Mouse (Mus musculus) liver, adult (tissue): ENCODE results near the gene Bmpr1b.

ENCODE experiments used
- GATA4 ChIP-seq: IDR thresholded peaks from 2 replicates; pipeline ENCODE4 v1.6.1; 2014; ENCODE audit warnings: mild to moderate bottlenecking, low read length; ENCODE audit not compliant: insufficient replicate concordance

The Bmpr1b gene

DNA sequence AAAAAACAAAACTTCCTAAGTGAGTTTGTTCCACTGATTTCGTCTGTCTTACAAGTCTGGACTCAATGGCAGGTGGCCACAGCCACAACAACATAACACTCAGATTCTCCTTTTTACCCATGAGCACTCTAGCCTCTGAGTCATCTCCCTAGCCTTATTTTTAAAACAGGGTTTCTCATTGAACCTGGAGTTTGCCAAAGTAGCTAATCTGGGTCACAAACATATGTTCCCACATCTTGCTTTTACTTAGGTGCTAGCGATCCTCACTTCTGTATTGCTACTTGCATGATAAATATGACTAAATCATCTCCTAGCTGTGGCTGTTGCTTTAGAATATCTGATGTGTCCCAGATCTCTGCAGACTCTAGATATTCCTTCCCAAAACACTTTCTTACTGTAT lies 260.1 kb downstream of the Bmpr1b start:
- no peak for TF ChIP-seq GATA4

DNA sequence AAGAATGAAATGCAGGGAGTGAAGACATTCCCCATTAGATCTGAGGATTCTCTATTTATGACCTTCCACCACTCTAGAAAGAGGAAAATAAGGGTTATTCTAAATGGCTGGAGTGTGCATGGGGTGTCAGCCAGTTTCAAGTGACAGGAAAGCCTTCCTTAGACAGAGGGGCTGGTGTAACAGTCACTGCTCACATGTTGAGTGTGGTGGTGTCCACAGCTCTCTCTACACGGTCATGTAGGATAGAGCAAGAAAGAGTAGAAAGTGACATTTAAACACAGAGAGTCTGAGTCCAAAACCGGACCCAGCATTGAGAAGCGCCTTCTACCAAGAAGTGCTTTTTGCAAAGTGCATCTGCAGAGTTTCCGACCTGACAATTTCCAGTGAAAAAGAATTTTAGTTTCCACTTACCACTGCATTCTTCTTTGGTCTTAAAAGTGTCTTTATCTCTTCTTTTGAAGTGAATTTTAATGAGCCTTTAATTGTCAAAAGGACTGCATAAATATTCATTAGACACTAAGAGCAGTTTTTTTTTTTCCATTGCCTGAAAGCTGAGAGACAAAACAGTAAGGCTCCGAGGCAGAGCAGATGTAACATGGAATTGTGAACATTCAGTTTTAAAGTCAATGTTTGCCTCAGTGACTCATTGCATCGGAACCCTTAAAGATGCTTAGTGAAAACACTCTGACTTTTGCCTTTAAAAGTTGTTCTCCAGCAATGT lies 263.2 kb downstream of the Bmpr1b start:
- TF ChIP-seq GATA4, result no peak

DNA sequence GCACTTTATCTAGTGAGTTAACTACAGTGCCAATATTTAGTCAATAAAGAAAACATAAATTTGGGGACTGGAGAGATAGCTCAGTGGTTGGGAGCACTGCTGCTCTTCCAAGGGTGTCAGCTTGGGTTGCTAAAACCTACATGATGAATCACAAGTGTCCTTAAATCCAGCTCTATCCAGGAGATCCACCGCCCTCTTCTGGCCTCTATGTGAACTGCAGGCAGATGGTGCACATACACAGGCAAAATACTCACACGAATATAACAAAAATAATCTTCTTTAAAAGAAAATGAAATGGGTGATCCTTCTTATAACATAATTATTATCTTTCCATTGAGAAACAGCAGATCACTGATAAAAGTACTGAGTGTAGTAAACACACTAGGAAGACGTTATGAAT lies 268.9 kb downstream of the Bmpr1b start:
- no peak for TF ChIP-seq GATA4

DNA sequence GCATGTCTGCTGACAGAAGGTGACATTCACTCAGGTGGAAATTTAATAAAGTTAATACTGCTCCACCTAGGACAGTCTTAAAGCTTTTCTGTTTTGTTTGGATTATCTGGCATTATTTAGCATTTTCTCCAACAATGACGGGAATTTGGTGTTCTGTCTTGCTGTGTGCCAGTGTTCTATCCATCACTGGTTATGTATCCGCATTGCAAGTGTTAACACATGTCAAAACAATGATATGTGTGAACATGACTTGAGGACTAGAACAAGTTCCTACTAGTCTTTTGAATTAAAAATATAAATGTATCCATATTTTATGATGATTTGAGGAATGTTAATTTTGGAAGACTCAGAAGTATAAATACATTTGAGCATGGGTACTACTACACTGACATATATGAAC lies 269.7 kb downstream of the Bmpr1b start:
- TF ChIP-seq GATA4, result no peak

DNA sequence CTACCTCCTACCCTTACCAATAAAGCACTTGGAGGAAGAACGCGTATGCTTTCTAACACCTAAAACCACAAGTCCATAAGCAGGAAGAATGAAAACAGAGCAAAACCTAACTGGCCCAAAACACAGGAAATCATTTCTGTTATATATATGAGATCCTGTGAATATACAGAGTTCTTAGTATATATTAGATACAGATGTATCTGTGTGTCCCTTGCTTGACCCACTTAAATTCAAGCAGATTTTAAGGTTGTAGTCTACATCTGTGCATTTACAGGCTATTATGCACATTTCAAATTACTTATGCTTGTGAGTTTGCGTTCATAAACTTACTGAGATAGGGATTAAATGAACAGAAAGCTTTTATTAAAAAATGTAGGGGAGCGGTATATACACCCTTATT lies 271.5 kb downstream of the Bmpr1b start:
- TF ChIP-seq GATA4, result no peak

DNA sequence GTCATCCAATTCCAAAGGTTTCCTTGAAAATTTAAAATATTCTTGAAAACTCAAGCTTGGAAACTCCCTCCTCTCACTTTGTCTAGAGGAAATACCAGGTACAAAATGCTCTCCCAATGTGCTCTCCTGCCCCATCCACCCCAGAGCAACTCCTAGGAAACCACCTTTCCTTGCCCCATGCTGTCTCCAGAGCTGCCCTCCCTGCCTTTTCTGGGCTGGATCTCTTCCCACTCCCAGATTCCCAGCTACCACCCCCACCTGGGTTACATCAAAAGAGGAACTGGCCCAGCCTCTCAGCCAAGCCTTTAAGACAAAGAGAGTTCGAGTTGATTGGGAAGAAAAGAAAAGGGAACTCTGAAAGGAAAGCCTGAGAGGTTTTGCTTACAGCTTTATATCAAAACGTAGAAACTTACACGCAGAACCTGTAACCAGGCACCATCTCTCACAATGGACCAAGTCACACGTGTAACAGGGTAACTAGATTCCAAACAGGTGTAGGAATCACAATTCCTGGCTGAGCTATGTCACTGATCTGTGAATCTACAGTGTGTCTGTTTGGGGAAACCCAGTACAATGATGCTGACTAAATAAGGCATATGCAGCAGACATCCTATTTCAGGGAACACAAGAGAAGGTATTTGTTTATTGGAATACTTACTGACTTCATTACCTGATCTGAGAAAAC lies 272.2 kb downstream of the Bmpr1b start:
- TF ChIP-seq GATA4, result no peak

DNA sequence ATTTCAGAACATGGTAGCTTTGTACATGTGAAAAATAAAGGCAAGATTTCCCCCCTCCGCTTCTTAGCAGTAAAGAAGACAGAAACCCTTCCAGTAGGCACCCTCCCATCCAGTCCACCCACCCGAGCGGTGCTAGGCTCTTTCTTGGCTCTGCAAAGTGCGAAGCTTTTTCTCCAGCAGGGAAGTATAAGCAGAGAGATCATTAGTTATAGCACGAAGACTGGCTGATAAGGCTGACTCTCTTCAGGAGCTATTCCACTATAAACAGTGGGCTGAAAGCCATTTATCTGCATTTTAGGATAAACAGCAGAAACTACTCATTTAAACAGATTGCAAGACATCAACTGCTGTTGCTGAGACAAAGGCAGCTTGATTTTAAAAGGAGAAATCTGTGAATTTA lies 274.1 kb downstream of the Bmpr1b start:
- TF ChIP-seq GATA4, result no peak

DNA sequence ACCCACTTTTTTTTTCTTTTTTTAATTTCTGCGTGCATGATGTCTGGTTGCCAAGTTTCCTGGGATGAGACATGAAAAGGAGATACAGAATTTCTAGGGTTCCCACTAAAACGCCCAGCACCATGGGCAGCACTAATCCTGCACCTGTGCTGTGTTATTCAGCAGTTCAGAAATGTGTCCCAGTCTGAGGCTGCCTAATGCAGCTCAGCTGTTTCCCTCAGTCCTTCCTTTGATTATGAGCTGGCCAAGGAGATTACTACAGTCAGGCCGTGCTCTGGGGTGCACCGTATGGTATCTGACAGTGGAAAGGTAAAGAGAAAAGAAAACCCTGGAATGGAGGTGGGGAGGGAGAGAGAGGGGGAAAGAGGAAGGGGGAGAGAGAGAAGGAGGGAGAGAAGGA lies 278.6 kb downstream of the Bmpr1b start:
- TF ChIP-seq GATA4, result no peak

DNA sequence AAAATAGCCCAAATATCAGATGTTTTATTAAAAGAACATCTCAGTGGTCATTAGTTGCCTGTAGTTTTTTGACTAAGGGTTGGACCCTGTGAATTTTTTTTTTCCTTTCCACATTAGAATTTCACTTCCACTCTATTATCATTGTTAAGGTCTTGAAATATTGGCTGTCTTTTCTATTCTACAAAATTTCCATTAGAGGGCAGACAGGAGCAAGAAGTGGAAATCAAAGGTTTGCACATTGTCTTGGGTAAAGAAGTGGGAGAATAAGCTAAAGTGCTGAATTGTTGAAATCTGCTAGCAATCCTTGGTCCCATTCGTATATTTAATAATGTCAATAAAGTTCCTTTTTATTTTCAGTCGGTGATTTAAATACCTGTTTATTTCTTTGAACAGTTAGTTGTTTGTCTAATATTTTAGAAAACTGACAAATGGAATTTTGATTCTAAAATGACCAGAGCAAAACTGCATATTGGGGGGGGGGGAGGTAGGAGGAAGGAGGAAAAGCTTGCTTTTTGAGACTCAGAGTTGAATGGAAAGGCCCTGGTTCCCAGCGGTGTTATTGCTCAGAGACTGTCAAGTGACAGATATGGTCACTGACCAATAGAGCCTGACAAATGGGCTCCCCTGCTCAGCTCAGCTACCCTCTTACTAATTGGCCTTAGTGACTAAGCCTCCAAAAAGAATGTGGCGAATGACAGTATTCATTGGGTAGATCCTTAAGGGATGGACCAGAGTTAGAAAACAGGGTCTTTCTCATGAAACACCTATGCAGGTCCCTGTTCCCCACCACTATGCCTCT lies 281.6 kb downstream of the Bmpr1b start:
- no peak for TF ChIP-seq GATA4

DNA sequence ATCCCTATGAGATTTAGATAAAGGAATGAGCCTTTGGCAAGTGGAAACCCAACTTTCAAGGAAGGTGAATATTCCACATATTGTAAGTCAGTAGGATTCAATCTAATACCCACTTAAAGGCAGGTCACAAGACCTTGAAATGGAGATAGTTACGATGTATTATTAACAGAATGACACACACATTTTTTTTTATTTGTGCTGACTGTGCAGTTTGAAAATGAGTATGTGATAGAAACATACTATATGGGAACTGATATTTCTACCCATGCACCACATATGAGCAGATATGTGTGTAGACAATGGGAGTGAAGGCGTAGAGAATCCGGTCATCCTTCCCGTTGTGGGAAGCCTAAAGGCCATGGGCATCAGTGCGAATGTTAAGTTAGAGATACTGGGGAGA lies 285.0 kb downstream of the Bmpr1b start:
- no peak for TF ChIP-seq GATA4

DNA sequence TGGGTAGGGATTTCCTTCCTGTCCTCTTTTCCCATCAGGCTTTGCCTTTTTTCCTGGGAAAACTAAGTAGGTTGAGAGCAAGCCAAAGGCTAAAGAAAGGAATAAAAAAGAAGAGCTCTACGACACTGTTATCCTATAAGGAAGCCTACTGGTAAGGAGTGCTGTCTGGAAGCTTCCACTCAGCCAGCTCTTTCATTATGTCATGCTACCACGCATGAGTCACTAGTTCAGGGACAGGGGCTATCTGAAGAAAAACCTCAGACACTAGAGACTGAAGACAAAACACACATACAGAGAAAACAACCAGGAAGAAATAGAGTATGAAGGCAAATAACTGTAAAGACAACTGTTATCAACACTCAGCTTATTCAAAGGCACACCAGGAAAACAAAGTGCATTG lies 286.7 kb downstream of the Bmpr1b start:
- no peak for TF ChIP-seq GATA4

DNA sequence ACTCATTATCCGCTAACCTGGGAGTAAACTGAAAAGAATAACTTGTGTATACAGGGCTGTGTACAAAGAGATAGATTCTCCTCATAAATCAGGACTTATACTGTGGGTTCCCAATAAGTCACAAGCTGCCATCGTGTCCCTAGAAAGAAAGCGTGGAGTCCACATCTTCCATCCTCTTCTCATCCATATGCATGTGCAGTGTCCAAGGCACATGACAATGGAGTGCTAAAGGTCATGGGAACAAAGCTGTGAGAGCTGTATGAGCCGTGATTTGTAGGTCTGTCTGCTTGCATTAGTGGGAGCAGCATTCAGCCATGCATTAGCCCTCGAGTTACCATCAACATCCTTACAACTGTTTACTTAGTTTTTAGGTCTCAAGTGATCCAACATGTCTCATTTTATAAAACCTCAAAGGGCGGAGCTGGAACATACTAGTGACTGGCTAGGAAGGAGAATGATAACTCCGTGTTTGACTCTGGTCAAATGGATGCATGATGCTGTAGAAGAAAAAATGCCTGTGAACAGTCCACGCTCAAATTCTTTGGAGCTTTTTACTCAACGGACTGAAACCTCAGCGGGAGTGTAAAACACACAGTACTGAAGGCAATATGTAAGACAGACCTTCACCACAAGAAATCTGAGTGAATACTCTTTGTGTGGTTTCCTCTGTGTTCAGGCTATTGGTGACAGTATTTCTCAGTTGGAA lies 296.7 kb downstream of the Bmpr1b start:
- TF ChIP-seq GATA4, result no peak

DNA sequence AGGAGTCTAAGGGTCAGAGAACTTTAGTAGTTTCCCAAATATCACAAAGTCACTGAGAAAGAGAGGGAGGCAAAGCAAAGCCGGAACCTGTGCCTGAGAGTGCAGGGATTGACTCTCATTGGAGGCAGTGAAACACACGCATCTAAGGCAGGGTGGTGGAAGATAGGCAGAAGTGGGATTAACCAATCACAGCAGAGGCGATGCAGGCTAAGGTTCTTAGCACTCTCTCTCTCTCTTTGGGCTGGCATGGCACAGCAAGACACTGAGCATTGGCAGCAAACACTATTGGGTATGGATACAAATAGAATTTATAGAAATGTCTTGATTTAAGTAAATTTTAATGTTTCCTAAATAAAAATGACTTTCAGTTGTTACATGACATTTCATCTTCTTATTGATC lies 297.4 kb downstream of the Bmpr1b start:
- no peak for TF ChIP-seq GATA4

DNA sequence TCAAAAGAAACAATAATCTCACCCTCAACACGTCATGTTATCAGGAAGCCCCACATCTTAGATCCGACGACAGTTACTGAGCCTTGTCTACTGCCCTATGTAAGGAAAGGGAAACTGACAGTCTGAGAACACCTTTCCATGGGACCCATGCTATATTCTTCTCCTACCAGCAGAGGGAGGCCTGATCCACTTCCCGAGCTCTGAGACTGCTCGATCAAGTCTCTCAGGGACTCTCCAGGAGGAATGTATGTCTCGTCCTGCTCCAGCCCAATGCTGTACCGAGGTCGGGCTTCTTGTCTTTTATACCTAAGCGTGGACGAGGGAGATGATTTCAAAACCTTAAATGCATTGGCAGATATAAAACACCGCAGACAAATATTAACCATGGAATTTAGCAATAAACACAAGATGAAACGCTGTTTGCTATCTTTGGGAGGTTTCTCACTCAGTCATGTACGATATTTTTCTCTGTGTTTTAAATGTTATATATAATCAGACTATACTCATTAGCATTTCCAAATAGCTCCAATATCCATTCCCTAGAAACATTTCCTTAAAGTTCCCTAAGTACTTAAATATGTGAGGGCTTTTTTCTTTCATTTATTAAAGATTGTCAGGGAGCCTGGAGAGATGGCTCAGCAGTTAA lies 306.3 kb downstream of the Bmpr1b start:
- no peak for TF ChIP-seq GATA4

DNA sequence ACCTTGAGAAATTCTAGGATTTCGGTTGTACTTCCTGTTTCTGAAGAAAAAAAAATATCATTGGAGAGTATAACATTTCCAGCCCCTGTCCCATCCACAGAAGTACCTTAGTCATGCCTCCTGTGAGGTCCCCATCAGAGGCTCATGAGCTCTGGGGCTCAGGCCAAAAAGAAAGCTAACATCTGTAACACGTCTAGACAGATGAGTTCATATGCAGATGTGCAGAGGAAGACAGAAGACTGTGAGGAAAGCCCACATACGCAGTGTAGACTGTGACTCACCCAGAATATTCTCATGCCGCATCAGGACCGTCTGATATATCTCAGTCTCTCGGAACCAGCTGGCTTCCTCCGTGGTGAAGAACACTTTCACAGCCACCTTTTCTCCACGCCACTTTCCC lies 312.1 kb downstream of the Bmpr1b start:
- TF ChIP-seq GATA4, result no peak

DNA sequence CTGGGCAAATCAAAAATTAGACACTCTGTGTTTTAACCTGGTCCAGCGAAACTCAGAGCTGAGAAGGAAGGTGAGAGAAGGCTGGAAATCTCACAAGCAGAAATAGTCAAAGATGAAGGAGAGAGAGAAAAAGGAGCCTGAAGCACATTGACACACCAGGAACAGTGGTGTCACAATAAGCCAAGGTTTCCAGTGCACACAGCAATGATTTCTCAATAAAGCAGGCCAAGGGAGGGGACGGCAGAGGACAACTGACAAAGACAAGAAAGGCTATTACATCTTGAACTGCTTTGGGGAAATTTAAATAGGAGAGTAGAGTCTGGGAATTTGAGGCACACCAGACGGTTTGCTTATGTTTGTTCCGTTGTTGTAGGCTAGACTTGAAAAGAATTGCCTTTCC lies 314.9 kb downstream of the Bmpr1b start:
- TF ChIP-seq GATA4, result no peak

DNA sequence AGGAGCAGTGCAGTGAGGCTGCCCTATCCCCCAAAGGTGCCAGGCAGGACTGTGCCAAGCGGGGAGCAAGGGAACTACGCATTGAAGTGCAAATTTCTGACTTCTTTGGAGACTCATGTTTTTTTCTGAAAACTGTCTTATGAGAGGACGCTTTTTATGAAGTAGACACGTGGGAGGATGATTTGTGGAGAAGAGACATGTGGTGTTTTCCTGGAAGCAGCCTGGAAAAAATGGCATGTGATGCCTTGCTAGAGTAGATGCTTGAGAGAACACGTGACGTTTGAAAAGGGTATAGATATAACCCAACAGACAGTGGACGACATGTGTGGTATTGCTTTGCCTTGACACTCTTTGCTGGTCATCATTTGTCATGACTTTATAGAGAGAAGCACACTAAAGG lies 319.1 kb downstream of the Bmpr1b start:
- no peak for TF ChIP-seq GATA4
